Mouse (Mus musculus): Measurements from ENCODE around the gene Prpf6. TPM values are rescaled to one million over a fixed set of nuclear protein-coding genes. Genes with fewer than 3 reads are reported as not detected.

Prpf6 gene
- polyA plus RNA-seq, 1 experiment from 2014 or later: 48.8 TPM

GRCm38 (mm10) chr2:181581016-181581401 is 10.7 kb upstream of the Prpf6 start:
- under 1% methylated on average over 11 of the region's 11 CpGs for WGBS
- peak; percentile 84 for ATAC-seq (ENCODE audit: insufficient number of reproducible peaks, low FRiP score)
- H3K4me2 ChIP-seq: peak overlapping the region; percentile 71
- H3K4me3 ChIP-seq: peak overlapping the region; percentile 77
- peak overlapping the region; percentile 89 for H3K9ac ChIP-seq
- peaks cover 25% of the 10 kb centered on the region for H3K36me3 ChIP-seq
- H3K9me3 ChIP-seq (replicated peaks): no peaks in the 10 kb centered on the region
- H3K27me3 ChIP-seq (replicated peaks): no peaks in the 10 kb centered on the region
- peaks cover 42% of the 10 kb centered on the region for H3K4me1 ChIP-seq (replicated peaks)
- peak overlapping the region; percentile 96 for H3K27ac ChIP-seq (ENCODE audit: poor library complexity, severe bottlenecking)

- Histone ChIP-seq H3K9ac (peak overlapping the region; percentile 89), H3K27me3 (replicated peaks) (no peaks in the 10 kb centered on the region), H3K36me3 (peaks cover 31% of the 10 kb centered on the region), H3K4me1 (replicated peaks) (peaks cover 42% of the 10 kb centered on the region), H3K4me3 (peak overlapping the region; percentile 77), H3K9me3 (replicated peaks) (no peaks in the 10 kb centered on the region), H3K27ac (ENCODE audit: poor library complexity, severe bottlenecking) (peak overlapping the region; percentile 96), H3K4me2 (peak overlapping the region; percentile 71)
- under 1% methylated on average over 49 of the region's 49 CpGs for WGBS
- peak; percentile 86 for ATAC-seq (ENCODE audit: insufficient number of reproducible peaks, low FRiP score)
Observed at GRCm38 (mm10) chr2:181581402-181582120, 10.1 kb upstream of the Prpf6 start.

DNA sequence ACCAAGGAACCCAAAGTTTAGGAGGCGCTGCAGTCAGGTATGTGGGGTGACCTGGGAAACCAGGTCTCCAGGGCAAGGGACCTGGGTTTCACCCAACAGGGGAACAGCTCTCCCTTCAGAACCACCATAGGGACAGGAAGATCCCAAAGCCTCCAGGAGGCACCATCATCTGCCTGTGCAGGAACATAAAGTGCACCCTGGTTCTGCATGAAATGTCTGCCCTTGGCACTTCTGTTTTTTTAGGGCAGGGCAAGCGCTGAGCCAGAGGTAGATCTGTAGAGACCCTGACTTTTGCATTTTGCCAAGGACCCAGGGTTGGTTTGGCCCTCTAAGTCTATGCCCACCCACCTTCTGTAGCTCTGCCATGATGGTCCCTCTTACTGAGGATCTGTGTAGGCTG is 9.3 kb upstream of the Prpf6 start:
- peak overlapping the region; percentile 71 for H3K4me2 ChIP-seq
- no peak for ATAC-seq (ENCODE audit: insufficient number of reproducible peaks, low FRiP score)
- H3K27me3 ChIP-seq (replicated peaks): no peaks in the 10 kb centered on the region
- no peak overlapping the region for H3K9ac ChIP-seq
- H3K4me3 ChIP-seq: no peak overlapping the region
- WGBS: 76% methylated on average over 2 of the region's 2 CpGs
- H3K4me1 ChIP-seq (replicated peaks): peaks cover 34% of the 10 kb centered on the region
- no peak overlapping the region for H3K27ac ChIP-seq (ENCODE audit: poor library complexity, severe bottlenecking)
- peaks cover 39% of the 10 kb centered on the region for H3K36me3 ChIP-seq
- H3K9me3 ChIP-seq (replicated peaks): no peaks in the 10 kb centered on the region

DNA sequence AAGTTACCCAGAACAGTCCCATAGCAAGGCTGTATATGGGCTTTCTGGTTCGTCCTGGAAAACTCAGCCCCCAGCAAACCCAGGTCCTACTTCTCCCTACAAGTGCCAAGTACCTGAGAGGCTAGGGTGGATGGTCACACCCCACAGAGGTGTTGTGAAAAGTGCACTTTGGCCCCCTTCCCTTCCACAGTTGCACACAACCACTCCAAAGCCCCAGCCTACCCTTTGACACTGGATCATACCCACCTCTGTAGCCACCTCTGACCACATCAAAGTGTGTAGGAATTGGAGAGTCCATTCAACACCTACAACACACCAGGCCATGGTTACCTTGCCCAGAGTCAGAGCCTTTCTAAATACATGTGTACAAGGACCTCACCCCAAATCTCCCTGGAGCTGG is 8.7 kb upstream of the Prpf6 start:
- no peak overlapping the region for H3K27ac ChIP-seq (ENCODE audit: poor library complexity, severe bottlenecking)
- no peaks in the 10 kb centered on the region for H3K9me3 ChIP-seq (replicated peaks)
- no peak for ATAC-seq (ENCODE audit: insufficient number of reproducible peaks, low FRiP score)
- no peak overlapping the region for H3K4me2 ChIP-seq
- H3K4me3 ChIP-seq: no peak overlapping the region
- H3K4me1 ChIP-seq (replicated peaks): peaks cover 28% of the 10 kb centered on the region
- 94% methylated on average over 1 of the region's 1 CpGs for WGBS
- no peak overlapping the region for H3K9ac ChIP-seq
- peaks cover 43% of the 10 kb centered on the region for H3K36me3 ChIP-seq
- H3K27me3 ChIP-seq (replicated peaks): no peaks in the 10 kb centered on the region

DNA sequence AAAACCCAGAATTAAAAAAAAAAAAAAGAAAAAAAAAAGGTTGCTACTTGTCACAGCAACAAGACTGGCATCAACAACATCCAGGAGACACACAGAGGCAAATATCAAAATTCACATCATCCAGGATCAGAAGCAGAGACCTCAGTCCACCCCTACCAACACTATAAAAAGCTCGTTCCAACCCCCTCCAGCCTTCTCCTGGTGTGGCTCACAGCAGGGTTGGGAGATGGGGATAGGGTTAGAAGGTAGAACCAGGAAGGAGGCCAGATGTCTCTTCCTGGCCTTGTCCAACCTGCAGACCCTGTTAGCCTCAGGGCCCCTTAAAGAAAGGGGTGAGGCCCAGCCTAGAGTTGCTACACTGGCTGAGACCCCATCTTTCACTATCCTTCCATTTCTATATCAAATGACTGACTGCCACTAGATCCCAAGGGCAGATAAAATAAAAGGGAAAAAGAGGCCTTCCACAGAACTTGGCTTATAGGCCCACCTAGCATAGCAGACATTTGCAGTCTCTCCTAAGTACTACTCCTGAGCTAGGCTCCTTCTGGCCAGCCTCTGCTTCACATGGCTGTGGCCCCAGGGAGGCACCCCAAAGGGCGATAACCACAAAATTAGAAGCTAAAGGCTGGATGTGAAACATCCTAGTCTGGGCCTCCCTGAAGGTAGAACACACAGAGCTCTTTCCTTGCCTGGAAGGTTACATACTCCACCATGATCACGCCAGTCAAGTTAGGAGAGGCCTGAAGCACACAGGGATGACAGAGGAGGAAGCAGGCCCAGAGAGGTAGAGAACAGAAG is 8.0 kb upstream of the Prpf6 start:
- Histone ChIP-seq H3K27ac (ENCODE audit: poor library complexity, severe bottlenecking) (no peak overlapping the region), H3K9ac (no peak overlapping the region), H3K4me2 (no peak overlapping the region), H3K4me1 (replicated peaks) (peaks cover 21% of the 10 kb centered on the region), H3K27me3 (replicated peaks) (no peaks in the 10 kb centered on the region), H3K9me3 (replicated peaks) (no peaks in the 10 kb centered on the region), H3K4me3 (no peak overlapping the region), H3K36me3 (peaks cover 51% of the 10 kb centered on the region)
- ATAC-seq (ENCODE audit: insufficient number of reproducible peaks, low FRiP score): no peak
- WGBS: 87% methylated on average over 3 of the region's 3 CpGs

DNA sequence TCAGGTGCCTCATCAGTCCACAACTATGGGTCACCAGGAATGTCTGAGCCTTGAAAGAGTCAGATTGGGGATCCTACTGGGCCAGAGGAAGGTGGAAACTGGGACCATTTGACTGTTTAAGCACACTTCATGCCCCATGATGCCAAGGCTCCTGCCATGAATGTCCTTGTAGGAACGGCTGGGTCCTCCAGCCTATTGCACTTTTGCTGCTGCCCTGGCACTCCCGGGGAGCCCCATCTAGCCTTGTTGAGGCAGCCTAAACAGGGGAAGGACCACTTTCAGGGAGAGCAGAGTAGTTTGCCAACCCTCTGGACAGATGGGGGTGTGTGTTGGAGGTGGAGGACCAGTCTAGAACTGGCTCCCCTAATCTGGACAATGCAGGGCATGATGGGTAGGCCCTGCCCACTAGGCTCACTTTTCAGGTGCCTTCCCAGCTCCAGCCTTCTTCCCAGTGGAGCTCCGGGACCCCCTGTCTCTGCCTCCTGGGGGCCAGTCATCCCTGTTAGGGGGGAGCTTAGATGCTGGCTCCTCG is 7.2 kb upstream of the Prpf6 start, which contains the start of gene Uckl1:
Uckl1 (minus strand) TSS at position 482 of the 532 bp plus-strand sequence.
- Histone ChIP-seq H3K9me3 (replicated peaks) (no peaks in the 10 kb centered on the region), H3K9ac (no peak within 1 kb of the TSS), H3K27me3 (replicated peaks) (no peaks in the 10 kb centered on the region), H3K4me3 (no peak within 1 kb of the TSS), H3K36me3 (peaks cover 59% of the 10 kb centered on the region), H3K4me2 (no peak within 1 kb of the TSS), H3K4me1 (replicated peaks) (peaks cover 13% of the 10 kb centered on the region), H3K27ac (ENCODE audit: poor library complexity, severe bottlenecking) (no peak within 1 kb of the TSS)
- 87% methylated on average over 4 of the region's 4 CpGs for WGBS
- no peak for ATAC-seq (ENCODE audit: insufficient number of reproducible peaks, low FRiP score)

- peaks cover 3% of the 10 kb centered on the region for H3K4me1 ChIP-seq (replicated peaks)
- 85% methylated on average over 5 of the region's 5 CpGs for WGBS
Observed at GRCm38 (mm10) chr2:181585506-181585905, 6.2 kb upstream of the Prpf6 start.

GRCm38 (mm10) chr2:181586124-181586523 is 5.5 kb upstream of the Prpf6 start:
- Histone ChIP-seq H3K4me3 (no peak overlapping the region), H3K4me1 (replicated peaks) (peaks cover 1% of the 10 kb centered on the region; the same call in 1 of the 2 replicates), H3K27me3 (replicated peaks) (no peaks in the 10 kb centered on the region), H3K36me3 (peaks cover 70% of the 10 kb centered on the region), H3K4me2 (no peak overlapping the region), H3K27ac (ENCODE audit: poor library complexity, severe bottlenecking) (no peak overlapping the region), H3K9me3 (replicated peaks) (no peaks in the 10 kb centered on the region), H3K9ac (no peak overlapping the region)
- WGBS: 90% methylated on average over 3 of the region's 3 CpGs
- no peak for ATAC-seq (ENCODE audit: insufficient number of reproducible peaks, low FRiP score)

More at GRCm38 (mm10) chr2:181585506-181585905, 6.2 kb upstream of the Prpf6 start:
- no peak overlapping the region for H3K4me2 ChIP-seq
- H3K27ac ChIP-seq (ENCODE audit: poor library complexity, severe bottlenecking): no peak overlapping the region
- no peaks in the 10 kb centered on the region for H3K27me3 ChIP-seq (replicated peaks)
- peaks cover 69% of the 10 kb centered on the region for H3K36me3 ChIP-seq
- no peaks in the 10 kb centered on the region for H3K9me3 ChIP-seq (replicated peaks)
- ATAC-seq (ENCODE audit: insufficient number of reproducible peaks, low FRiP score): no peak
- H3K4me3 ChIP-seq: no peak overlapping the region
- no peak overlapping the region for H3K9ac ChIP-seq

- Histone ChIP-seq H3K27ac (ENCODE audit: poor library complexity, severe bottlenecking) (no peak overlapping the region), H3K4me2 (no peak overlapping the region), H3K4me3 (no peak overlapping the region), H3K27me3 (replicated peaks) (no peaks in the 10 kb centered on the region), H3K9me3 (replicated peaks) (no peaks in the 10 kb centered on the region), H3K36me3 (peaks cover 70% of the 10 kb centered on the region), H3K9ac (no peak overlapping the region), H3K4me1 (replicated peaks) (peaks cover 11% of the 10 kb centered on the region)
- no peak for ATAC-seq (ENCODE audit: insufficient number of reproducible peaks, low FRiP score)
- WGBS: 81% methylated on average over 6 of the region's 6 CpGs
Observed at GRCm38 (mm10) chr2:181587796-181588195, 3.9 kb upstream of the Prpf6 start.

DNA sequence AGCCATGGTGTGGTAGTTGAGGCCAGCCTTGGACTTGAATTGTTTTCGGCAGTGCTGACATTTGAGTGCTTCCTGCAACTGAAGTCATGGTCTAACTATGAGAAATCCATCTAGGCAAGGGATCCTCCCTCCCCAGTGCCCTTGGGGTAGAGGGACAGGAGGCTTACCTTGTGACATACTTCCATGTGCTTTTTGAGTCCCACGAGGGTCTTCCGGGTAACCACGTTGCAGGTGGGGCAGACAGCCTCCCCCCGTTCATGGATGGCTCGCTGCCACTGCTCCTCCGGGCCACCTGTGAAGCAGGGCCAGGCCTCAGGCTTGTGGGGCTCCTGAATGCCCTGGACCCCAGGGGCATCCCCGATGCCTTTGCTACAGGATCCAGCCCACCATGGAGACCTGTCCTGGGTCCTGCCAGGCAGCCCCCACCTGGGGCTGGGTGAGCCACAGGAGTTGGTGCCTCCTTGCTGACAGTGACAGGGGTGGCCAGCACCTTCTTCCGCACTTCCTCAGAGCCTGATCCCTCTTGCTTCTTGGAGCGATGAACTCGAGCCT is 3.4 kb upstream of the Prpf6 start:
- Histone ChIP-seq H3K4me3 (no peak overlapping the region), H3K36me3 (peaks cover 70% of the 10 kb centered on the region), H3K9me3 (replicated peaks) (no peaks in the 10 kb centered on the region), H3K27ac (ENCODE audit: poor library complexity, severe bottlenecking) (no peak overlapping the region), H3K27me3 (replicated peaks) (no peaks in the 10 kb centered on the region), H3K4me1 (replicated peaks) (peaks cover 16% of the 10 kb centered on the region), H3K9ac (no peak overlapping the region), H3K4me2 (no peak overlapping the region)
- 87% methylated on average over 11 of the region's 11 CpGs for WGBS
- ATAC-seq (ENCODE audit: insufficient number of reproducible peaks, low FRiP score): no peak

All from heart, embryonic 12.5 days (tissue).